Mouse (Mus musculus): ENCODE results near the gene Vill.

DNA sequence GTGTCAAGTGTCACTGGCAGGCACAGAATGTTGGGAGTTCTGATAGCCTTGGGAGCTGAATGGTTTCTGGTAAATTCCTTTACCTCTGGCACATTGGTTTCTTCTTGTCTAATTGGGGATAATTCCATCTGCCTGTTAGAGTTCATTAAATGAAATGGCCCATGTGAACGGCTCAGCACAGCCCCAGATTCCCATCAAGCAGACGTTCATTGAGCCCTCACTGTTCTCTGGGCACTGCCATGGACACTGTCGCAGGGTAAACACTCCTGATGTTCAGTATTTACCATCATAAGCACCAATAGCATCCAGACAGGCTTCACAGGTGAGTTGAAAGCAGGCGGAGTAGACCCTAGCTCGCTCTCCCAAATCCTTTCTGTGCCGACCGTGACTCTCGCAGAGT lies 18.5 kb upstream of the Vill start:
- no peak for TF ChIP-seq POLR2A (IDR thresholded peaks at IDR 0.05; ENCODE audit: insufficient read depth, low read length)
- no peak for TF ChIP-seq EP300 (IDR thresholded peaks at IDR 0.05; ENCODE audit: insufficient read depth, low read depth, low read length)

All from ES-Bruce4 (cell line).